Mouse (Mus musculus): ENCODE measurements at regions not wholly inside any gene's neighbourhood (a gene's known extent, or its start where the extent isn't known, plus 50 kb on each side); places are given as distances from the start of the nearest gene placed in this dataset.

DNA sequence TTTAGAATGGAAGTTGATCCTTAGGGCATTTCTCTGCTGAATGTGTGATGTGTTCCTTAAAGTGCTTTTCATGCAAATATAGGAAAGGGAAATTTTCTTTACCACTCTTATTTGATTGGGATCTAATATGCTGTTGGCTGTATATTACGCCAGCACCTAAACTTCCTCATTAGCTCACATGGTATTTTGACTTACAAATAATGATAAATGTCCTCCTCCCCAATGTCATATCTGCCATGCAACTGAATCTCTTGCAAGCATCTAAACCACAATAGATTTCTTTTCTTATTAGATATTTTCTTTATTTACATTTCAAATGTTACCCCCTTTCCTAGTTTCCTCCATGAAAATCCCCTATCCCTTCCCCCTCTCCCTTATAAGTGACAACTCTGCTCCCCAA, 796.8 kb upstream of the Lcorl start:
- ATAC-seq (replicated peaks; ENCODE audit: low FRiP score, low read depth) (no peak), DNase-seq (ENCODE audit: low spot score) (no peak)
- H3K9ac ChIP-seq (ENCODE audit: low read depth, low read length) = no peak overlapping the region
- no peaks in the 10 kb centered on the region for H3K36me3 ChIP-seq (ENCODE audit: insufficient read depth, low read length)
- H3K9me3 ChIP-seq (replicated peaks; ENCODE audit: low read length) = no peaks in the 10 kb centered on the region
- 85% methylated on average over 1 of the region's 1 CpGs for WGBS
- no peak overlapping the region for H3K4me3 ChIP-seq (replicated peaks; ENCODE audit: low read depth, low read length)
- no peak overlapping the region for H3K4me2 ChIP-seq (ENCODE audit: low read length)
- no peak for TF ChIP-seq CTCF (IDR thresholded peaks at IDR 0.05; ENCODE audit: low read depth)
- no peaks in the 10 kb centered on the region for H3K27me3 ChIP-seq (ENCODE audit: insufficient read depth, low read length)
- H3K4me1 ChIP-seq (replicated peaks; ENCODE audit: insufficient read depth, low read length) = no peaks in the 10 kb centered on the region
- H3K27ac ChIP-seq = no peak overlapping the region

DNA sequence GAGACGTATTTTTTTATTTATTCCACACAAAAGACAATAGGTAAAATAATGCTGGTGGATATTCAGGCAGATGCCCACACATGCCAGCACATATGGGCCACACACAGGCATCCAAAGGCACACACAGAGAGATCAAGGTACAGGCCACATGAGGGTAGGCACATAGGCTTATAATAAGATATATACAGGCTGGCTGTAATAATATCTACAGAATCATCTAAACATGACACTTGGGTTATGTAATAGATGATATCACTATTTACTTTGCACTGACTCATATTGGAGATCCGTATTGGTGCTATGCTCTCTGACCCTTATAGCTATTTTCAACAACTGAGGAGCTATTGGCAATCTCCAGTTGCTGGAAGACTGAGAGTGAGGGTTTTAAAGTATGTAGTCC, 785.6 kb upstream of the Lcorl start:
- H3K36me3 ChIP-seq (ENCODE audit: insufficient read depth, low read length) = no peaks in the 10 kb centered on the region
- H3K27me3 ChIP-seq (ENCODE audit: insufficient read depth, low read length) = no peaks in the 10 kb centered on the region
- H3K27ac ChIP-seq = no peak overlapping the region
- H3K4me1 ChIP-seq (replicated peaks; ENCODE audit: insufficient read depth, low read length) = no peaks in the 10 kb centered on the region
- DNase-seq (ENCODE audit: low spot score) = no peak
- H3K9ac ChIP-seq (ENCODE audit: low read depth, low read length) = no peak overlapping the region
- TF ChIP-seq CTCF (IDR thresholded peaks at IDR 0.05; ENCODE audit: low read depth) = no peak
- no peak for ATAC-seq (replicated peaks; ENCODE audit: low FRiP score, low read depth)
- 64% methylated on average over 2 of the region's 2 CpGs for WGBS
- no peak overlapping the region for H3K4me3 ChIP-seq (replicated peaks; ENCODE audit: low read depth, low read length)
- no peaks in the 10 kb centered on the region for H3K9me3 ChIP-seq (replicated peaks; ENCODE audit: low read length)
- H3K4me2 ChIP-seq (ENCODE audit: low read length) = no peak overlapping the region

DNA sequence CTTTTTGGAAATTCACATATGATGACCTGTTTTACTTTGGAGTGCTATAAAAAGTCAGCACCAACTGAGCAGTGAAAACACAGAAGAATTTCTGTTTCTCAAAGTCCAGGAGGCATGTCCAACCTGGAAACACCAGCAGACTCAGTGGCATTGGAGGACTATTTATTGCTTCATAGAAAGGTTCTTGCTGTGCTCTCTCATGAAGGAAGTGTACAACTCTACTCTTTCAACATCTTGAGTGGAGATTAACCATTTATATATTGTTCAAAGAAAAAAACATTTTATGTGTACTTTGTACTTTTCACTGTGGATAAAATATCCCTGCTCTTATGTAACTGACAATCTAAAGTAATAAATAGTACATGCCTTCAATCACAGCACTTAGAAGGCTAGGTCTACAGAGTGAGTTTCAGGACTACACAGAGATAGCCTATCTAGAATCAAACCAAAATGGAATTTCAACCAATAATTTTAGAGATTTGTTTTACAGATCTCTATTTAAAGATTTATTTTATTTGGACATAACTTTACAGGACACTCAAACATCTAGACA, 777.8 kb upstream of the Lcorl start:
- Histone ChIP-seq H3K4me1 (replicated peaks; ENCODE audit: insufficient read depth, low read length) (no peaks in the 10 kb centered on the region), H3K27ac (no peak overlapping the region), H3K4me3 (replicated peaks; ENCODE audit: low read depth, low read length) (no peak overlapping the region), H3K4me2 (ENCODE audit: low read length) (no peak overlapping the region), H3K9me3 (replicated peaks; ENCODE audit: low read length) (no peaks in the 10 kb centered on the region), H3K9ac (ENCODE audit: low read depth, low read length) (no peak overlapping the region), H3K36me3 (ENCODE audit: insufficient read depth, low read length) (no peaks in the 10 kb centered on the region), H3K27me3 (ENCODE audit: insufficient read depth, low read length) (no peaks in the 10 kb centered on the region)
- no peak for TF ChIP-seq CTCF (IDR thresholded peaks at IDR 0.05; ENCODE audit: low read depth)
- ATAC-seq (replicated peaks; ENCODE audit: low FRiP score, low read depth) = no peak
- no peak for DNase-seq (ENCODE audit: low spot score)
